Mouse (Mus musculus) embryonic fibroblast, embryonic 13.5 days (primary cell): ENCODE data around the gene Cecr2.

ENCODE experiments used
- CTCF ChIP-seq: IDR thresholded peaks from 2 replicates; pipeline ENCODE4 v1.5.1; 2011; ENCODE audit warnings: mild to moderate bottlenecking, control low read depth, low read length, moderate library complexity, borderline replicate concordance; ENCODE audit not compliant: insufficient read depth
- POLR2A ChIP-seq: IDR thresholded peaks from 2 replicates; pipeline ENCODE4 v1.6.1; 2011; ENCODE audit warnings: low read depth, mild to moderate bottlenecking, control low read depth, low read length, moderate library complexity

DNA sequence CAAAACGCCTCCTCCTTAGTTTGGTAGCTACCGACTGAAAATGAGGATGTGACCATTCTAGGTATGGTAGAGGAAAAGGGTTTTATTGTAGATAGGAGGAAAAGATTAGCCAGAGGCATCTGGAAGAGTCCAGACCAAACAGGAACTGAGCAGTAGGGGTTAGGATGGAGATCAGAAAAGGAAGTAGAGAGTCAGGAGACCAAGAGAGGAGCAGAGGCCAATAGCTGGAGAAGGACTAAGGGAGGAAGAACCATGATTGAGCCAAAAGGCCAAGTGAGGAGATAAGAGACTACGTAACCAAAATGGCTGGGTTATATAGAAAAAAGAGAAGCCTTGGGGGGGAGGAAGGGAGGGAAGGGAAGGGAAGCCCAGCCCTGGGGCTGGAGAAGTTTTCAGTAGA, 46.0 kb upstream of the Cecr2 start:
- TF ChIP-seq POLR2A (no peak), CTCF (no peak)
